Mouse (Mus musculus): ENCODE results near the gene Gm3952. TPM values are rescaled to one million over a fixed set of nuclear protein-coding genes. Genes with fewer than 3 reads are reported as not detected.

Gene Gm3952
- total RNA-seq (2021), result not detected

DNA sequence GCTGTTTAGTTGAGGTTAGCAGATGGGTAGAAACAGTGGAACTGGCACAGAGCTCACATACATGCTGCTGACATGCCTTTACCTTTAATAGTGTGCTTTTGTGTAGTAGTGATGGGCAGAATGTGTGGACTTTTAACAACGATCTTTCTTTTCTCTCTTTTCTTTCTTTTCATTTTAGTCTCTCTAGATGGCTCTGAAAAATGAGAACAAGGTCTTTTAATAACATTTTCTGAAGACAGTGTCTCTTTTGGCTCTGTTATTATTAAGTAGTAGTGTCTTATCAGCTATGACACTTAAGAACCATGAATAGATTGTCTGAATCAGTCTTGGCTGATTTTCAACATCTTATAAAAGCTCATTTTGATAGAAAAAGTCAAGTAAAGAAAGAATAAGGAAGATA, at the start of gene Gm3952:
Gm3952 (minus strand) TSS at position 101 of the 400 bp plus-strand sequence.
- no peak for DNase-seq (ENCODE audit: low spot score in 2 of 2)
- intact Hi-C loops (cut with DNase I), result no loop called here

GRCm38 (mm10) chr8:128843749-128844148, 45.3 kb upstream of the Gm3952 start:
- intact Hi-C loops (cut with DNase I), result no loop called here
- no peak for DNase-seq (ENCODE audit: low spot score in 2 of 2)

DNA sequence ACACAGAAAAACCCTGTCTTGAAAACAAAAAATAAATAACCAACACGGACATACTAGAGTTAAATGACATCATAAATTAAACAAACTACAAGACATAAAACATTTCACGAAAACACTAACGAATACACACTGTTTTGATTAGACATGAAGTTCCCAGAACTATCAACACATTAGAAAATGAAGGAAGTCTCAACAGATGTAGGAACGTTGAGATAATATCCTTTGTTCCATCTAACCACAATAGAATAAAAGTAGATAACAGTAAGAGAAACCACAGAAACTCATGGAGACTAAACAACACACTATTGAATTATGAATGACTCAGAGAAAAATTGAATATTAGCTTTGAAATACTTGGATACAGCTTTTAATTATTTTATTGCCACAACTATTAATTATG, 14.0 kb upstream of the Gm3952 start:
- intact Hi-C loops (cut with DNase I), result no loop called here
- DNase-seq (ENCODE audit: low spot score in 2 of 2), result no peak

- intact Hi-C loops (cut with DNase I), result no loop called here
- no peak for DNase-seq (ENCODE audit: low spot score in 2 of 2)
These were observed 62.8 kb downstream of the Gm3952 start for GRCm38 (mm10) chr8:128735692-128736091.

DNA sequence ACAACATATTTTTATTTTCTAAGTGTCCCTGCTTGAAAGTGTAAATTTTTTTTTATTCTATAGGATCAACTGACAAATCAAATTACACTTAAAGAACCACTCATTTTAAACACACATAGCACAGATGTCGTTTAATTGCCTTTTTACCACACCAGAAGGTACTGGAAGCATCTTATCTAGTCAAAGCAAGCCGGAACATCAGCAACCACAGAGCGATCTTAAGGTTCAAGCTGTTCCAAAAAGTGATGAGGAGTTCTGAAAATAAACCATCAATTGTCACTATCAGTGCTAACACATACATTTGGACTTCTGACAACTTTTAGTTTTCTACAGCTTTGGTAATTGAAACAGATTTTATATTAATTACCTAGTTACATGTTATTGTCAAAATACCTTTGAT, 64.4 kb downstream of the Gm3952 start:
- no peak for DNase-seq (ENCODE audit: low spot score in 2 of 2)
- intact Hi-C loops (cut with DNase I), result no loop called here

DNA sequence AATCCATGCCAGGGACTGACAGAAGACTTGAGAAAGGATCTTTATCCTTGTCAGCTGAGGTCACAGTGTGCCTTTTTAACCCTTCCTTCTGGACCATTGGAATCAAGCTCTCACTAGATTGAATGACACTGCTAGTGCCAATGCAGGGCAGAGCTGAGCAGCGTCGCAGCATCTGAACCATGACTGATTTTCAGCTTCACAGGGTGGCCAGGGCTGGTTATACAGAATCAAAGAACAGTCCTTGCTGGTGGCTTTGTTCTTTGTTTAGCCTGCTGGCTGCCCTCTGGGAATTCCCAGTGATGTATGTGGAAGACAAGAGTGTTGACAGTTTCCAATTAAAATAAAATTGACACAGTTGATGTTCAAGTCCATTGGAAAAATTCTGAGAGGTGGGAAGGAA, 66.2 kb downstream of the Gm3952 start:
- intact Hi-C loops (cut with DNase I), result no loop called here
- no peak for DNase-seq (ENCODE audit: low spot score in 2 of 2)

DNA sequence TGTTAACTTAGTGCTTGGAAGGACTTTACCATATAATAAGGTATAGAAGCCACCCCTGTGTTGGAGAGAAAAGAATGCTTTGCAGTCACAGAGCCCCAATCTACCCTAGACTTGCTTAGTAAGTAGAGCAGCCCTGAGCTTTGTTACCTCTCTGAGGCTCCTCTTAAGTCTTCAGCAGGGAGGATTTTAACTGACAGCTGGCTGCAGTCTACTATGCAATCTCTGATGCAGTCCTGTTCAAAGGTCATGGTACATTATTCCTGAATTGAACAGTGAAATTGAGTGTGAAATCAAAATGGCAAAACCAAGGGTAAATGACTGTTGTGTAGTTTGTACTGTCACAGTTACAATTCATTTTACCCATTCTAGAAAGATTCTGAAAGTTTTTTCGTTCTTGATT, 71.3 kb downstream of the Gm3952 start:
- intact Hi-C loops (cut with DNase I), result no loop called here
- no peak for DNase-seq (ENCODE audit: low spot score in 2 of 2)

GRCm38 (mm10) chr8:128724819-128725218, 73.7 kb downstream of the Gm3952 start:
- DNase-seq (ENCODE audit: low spot score in 2 of 2), result no peak
- intact Hi-C loops (cut with DNase I), result loop anchor here (2.0 kb wide), 1 partner anchor 70 kb away; no protein-coding TSS in a partner anchor

DNA sequence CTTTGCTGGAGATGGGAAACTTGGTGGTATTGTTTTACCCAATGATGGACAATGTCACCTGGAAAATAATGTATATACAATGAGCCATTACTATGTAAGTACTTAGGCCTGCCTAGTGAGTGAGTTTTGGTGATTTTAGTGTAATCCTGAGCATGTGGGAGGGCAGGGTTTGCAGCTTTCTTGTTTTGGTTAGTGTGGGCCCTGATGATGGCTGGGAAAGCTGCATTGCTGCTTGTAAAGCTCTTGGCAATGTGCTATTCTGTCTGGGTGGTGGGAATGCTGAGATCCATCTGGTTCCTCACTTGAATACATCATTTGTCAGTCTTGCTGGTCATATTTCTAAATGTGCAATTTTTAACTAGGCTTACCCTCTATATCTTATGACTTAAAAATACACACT, 82.3 kb downstream of the Gm3952 start:
- peak in 1 of 2 experiments; percentile 32 for DNase-seq (ENCODE audit: low spot score in 2 of 2)
- intact Hi-C loops (cut with DNase I), result no loop called here

DNA sequence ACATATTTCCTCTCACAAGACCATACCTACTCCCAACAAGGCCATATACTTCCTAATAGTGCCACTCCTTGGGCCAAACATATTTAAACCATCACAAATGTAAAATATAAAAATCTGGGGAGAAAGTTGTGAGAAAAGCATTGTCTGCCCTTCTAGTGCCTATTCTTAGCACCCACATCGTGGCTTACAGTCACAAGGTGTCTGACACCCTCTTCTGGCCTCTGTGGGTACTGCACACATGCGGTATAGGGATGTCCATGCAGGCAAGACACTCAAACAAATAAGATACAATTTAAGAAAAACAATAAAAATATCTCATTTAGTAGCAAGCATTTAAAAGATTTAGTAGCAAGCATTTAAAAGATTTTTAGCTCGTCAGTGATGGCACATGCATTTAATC, 89.2 kb downstream of the Gm3952 start:
- intact Hi-C loops (cut with DNase I), result loop anchor here (2.0 to 5.0 kb wide), 2 partner anchors 24 to 57 kb away; partner anchors contain the start of gene Itgb1
- DNase-seq (ENCODE audit: low spot score in 2 of 2), result peak; percentile 36 to 66

DNA sequence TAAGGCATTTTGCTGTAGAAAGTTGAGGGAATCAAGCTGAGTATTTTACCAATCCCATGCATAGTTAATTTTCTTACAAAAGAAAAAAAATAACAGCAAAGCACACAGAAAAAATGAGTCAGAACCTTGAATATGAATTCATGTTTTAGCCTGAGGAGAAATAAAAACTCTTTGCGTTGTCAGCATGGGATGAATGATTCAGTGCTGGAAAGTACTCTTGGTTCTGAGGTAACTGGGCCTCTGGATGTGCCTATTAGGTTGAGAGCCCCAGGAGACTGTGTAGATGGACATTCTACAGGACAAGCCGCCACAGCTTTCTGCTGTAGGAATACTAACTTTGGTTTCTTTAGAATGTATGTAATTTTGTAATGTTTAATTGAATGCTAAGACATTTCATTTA, 93.7 kb downstream of the Gm3952 start:
- intact Hi-C loops (cut with DNase I), result loop anchor here (5.0 kb wide), 1 partner anchor 53 kb away; no protein-coding TSS in a partner anchor
- DNase-seq (ENCODE audit: low spot score in 2 of 2), result no peak

- intact Hi-C loops (cut with DNase I), result no loop called here
- DNase-seq (ENCODE audit: low spot score in 2 of 2), result no peak
These were observed 94.1 kb downstream of the Gm3952 start for GRCm38 (mm10) chr8:128704376-128704775.

DNA sequence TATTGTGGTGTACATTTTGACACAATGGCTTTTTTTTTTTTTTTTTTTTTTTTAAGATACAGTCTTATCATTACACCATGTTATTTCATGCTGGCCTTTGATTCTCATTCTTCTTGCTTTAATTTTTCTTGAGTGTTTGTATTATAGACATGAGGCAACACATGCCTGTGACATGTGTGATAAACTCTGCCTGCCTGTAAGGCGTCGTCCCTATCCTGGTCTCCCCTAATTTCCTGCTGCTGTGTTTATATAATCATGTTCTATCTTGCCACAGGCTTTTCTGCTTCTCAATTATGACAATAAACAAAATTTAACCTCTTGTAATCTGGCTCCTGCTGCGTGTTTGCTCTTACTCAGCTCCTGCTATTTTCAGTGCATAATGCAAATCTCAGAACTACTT, 100.5 kb downstream of the Gm3952 start:
- intact Hi-C loops (cut with DNase I), result no loop called here

DNA sequence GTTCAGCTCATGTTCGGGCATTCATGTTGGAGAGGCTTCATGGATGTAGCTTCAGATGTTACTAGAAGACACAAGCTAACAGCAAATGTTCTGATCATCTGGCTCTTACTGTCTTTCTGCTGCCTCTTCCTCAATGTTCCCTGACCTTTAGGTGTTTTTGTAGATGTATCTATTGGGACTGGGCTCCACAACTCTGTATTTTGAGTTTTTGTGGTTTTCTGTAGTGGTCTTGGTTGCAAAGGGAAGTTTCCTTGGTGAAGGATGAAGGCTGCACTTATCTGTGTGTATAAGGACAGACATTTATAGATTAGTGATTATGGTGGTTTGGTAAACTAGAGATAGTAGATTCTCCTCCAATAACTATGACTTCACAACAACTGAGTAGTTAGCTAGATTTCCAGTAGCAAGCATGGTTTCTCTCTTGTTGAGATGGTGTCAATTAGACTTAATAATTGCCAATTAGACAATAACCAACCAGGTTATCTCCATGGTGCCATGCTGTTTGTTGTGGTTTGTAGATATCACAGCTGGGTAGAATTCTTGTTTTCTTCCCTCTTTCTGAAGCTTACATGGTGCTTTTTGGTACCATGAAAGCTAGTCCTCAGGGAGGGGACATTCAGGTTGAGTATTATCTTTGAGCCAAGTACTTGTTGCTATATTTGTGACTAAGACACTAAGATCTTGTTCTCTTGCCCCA, 101.6 kb downstream of the Gm3952 start:
- DNase-seq (ENCODE audit: low spot score in 2 of 2), result no peak
- intact Hi-C loops (cut with DNase I), result no loop called here

More for the DNA sequence above, 100.5 kb downstream of the Gm3952 start:
- no peak for DNase-seq (ENCODE audit: low spot score in 2 of 2)

Other genes with a start within 250 kb of the Gm3952 start
- 10 to 100 TPM; 49.4 to 51.1 TPM for gene Itgb1, start 113.0 kb downstream of the Gm3952 start, total RNA-seq (2021)

Measured in left cerebral cortex, postnatal 36 days (tissue).